Mouse (Mus musculus): ENCODE measurements at regions not wholly inside any gene's neighbourhood (a gene's known extent, or its start where the extent isn't known, plus 50 kb on each side); places are given as distances from the start of the nearest gene placed in this dataset.
A peak's percentile ranks its signal among the peaks of the same experiment; 100 is the strongest.

- DNase-seq (ENCODE audit: low read depth), result peak; percentile 1
- TF ChIP-seq CTCF (IDR thresholded peaks at IDR 0.05; ENCODE audit: borderline replicate concordance, extremely low read depth, insufficient read depth, insufficient read length) (no peak), POLR2A (IDR thresholded peaks at IDR 0.05; ENCODE audit: borderline replicate concordance, extremely low read depth, insufficient read depth, insufficient read length, poor library complexity, severe bottlenecking) (no peak)
These were observed 209.6 kb upstream of the Nrg3 start for GRCm38 (mm10) chr14:39682306-39683000.

- TF ChIP-seq POLR2A (IDR thresholded peaks at IDR 0.05; ENCODE audit: borderline replicate concordance, extremely low read depth, insufficient read depth, insufficient read length, poor library complexity, severe bottlenecking), result no peak
- no peak for TF ChIP-seq CTCF (IDR thresholded peaks at IDR 0.05; ENCODE audit: borderline replicate concordance, extremely low read depth, insufficient read depth, insufficient read length)
- no peak for DNase-seq (ENCODE audit: low read depth)
These were observed 205.3 kb upstream of the Nrg3 start for GRCm38 (mm10) chr14:39678228-39678627.

GRCm38 (mm10) chr14:39677556-39677955 is 204.7 kb upstream of the Nrg3 start:
- no peak for DNase-seq (ENCODE audit: low read depth)
- TF ChIP-seq POLR2A (IDR thresholded peaks at IDR 0.05; ENCODE audit: borderline replicate concordance, extremely low read depth, insufficient read depth, insufficient read length, poor library complexity, severe bottlenecking), result no peak
- no peak for TF ChIP-seq CTCF (IDR thresholded peaks at IDR 0.05; ENCODE audit: borderline replicate concordance, extremely low read depth, insufficient read depth, insufficient read length)

- DNase-seq (ENCODE audit: low read depth), result no peak
- TF ChIP-seq POLR2A (IDR thresholded peaks at IDR 0.05; ENCODE audit: borderline replicate concordance, extremely low read depth, insufficient read depth, insufficient read length, poor library complexity, severe bottlenecking) (no peak), CTCF (IDR thresholded peaks at IDR 0.05; ENCODE audit: borderline replicate concordance, extremely low read depth, insufficient read depth, insufficient read length) (no peak)
These were observed 165.9 kb upstream of the Nrg3 start for GRCm38 (mm10) chr14:39638776-39639175.
